Mouse (Mus musculus) embryonic facial prominence, embryonic 15.5 days (tissue): Measurements from ENCODE around the gene Sypl. TPM values are rescaled to one million over a fixed set of nuclear protein-coding genes. Genes with fewer than 3 reads are reported as not detected.
"Not testable (repeated sequence)": the region's sequence is repeated elsewhere in the genome, so short reads cannot be mapped to it uniquely, and the experiment has no call there.

Experiments used
- ATAC-seq: fragments of 200-750 bp; cut with Nextera tagmentation; 2 replicates; pipeline ENCODE4 v1.8.0; 2017; ENCODE audit warnings: low read depth, moderate TSS enrichment; ENCODE audit not compliant: insufficient number of reproducible peaks, low FRiP score, low TSS enrichment
- H3K27ac ChIP-seq: fragments of 300-500 bp; sonication (generic); replicated peaks from 2 replicates; pipeline ENCODE4 v1.5.1; 2015; ENCODE audit warnings: mild to moderate bottlenecking, inconsistent platforms
- H3K27me3 ChIP-seq: fragments of 300-500 bp; sonication (generic); 2 replicates; pipeline ENCODE4 v1.6.1; 2015; ENCODE audit warnings: inconsistent platforms
- H3K36me3 ChIP-seq: fragments of 300-500 bp; sonication (generic); 2 replicates; pipeline ENCODE4 v1.6.1; 2015; ENCODE audit warnings: mild to moderate bottlenecking, inconsistent platforms
- H3K4me1 ChIP-seq: fragments of 300-500 bp; sonication (generic); 2 replicates; pipeline ENCODE4 v1.6.1; 2015; ENCODE audit warnings: inconsistent platforms
- H3K4me2 ChIP-seq: fragments of 300-500 bp; sonication (generic); replicated peaks from 2 replicates; pipeline ENCODE4 v1.6.1; 2015; ENCODE audit warnings: mild to moderate bottlenecking, inconsistent platforms
- H3K4me3 ChIP-seq: fragments of 300-500 bp; sonication (generic); replicated peaks from 2 replicates; pipeline ENCODE4 v1.5.1; 2015; ENCODE audit warnings: mild to moderate bottlenecking, inconsistent platforms
- H3K9ac ChIP-seq: fragments of 300-500 bp; sonication (generic); 2 replicates; pipeline ENCODE4 v1.6.1; 2015; ENCODE audit warnings: inconsistent platforms
- H3K9me3 ChIP-seq: fragments of 300-500 bp; sonication (generic); replicated peaks from 2 replicates; pipeline ENCODE4 v1.6.1; 2016; ENCODE audit warnings: inconsistent platforms
- WGBS: fragments of 180-500 bp; shearing (Covaris S2); methylation state at CpG from one replicate; pipeline ENCODE4 v1.1.7; 2015; 5-methylcytosine and 5-hydroxymethylcytosine counted together
- polyA plus RNA-seq: library from polyadenylated mRNA; unstranded; fragments of >200 nt; fragmentation: Nextera tagmentation; extraction: Ambion mirVana; gene quantifications from 2 replicates; pipeline ENCODE4 v1.2.1, GENCODE M21; 2015

Sypl gene
- polyA plus RNA-seq, 1 experiment from 2014 or later, result 106 TPM

DNA sequence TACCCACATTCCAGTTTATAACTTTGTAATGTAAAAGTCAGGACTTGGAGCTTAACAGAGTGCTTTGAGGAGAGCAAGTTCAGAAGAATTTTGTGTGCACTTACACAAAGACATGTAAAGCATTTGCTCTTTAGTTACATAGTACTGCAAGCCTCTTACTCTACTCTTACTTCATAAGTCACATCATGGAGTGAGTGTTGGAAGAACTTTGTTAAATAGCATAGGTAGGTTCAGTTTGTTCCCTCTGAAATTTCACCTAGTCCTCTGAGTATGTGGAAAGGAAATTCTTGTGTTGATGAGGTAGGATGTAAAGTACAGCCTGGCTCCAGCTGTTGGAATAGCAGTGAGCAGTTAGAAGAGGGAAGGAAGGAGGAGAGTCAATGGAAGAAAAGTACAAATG lies 21.2 kb downstream of the Sypl start:
- no peak overlapping the region for H3K4me2 ChIP-seq
- no peaks in the 10 kb centered on the region for H3K27me3 ChIP-seq
- H3K36me3 ChIP-seq, result peaks cover 6% of the 10 kb centered on the region; the same call in 1 of the 2 replicates
- no peak overlapping the region for H3K27ac ChIP-seq
- H3K4me1 ChIP-seq, result no peaks in the 10 kb centered on the region
- H3K4me3 ChIP-seq, result no peak overlapping the region
- H3K9ac ChIP-seq, result no peak overlapping the region
- no peaks in the 10 kb centered on the region for H3K9me3 ChIP-seq
- ATAC-seq, result no peak

DNA sequence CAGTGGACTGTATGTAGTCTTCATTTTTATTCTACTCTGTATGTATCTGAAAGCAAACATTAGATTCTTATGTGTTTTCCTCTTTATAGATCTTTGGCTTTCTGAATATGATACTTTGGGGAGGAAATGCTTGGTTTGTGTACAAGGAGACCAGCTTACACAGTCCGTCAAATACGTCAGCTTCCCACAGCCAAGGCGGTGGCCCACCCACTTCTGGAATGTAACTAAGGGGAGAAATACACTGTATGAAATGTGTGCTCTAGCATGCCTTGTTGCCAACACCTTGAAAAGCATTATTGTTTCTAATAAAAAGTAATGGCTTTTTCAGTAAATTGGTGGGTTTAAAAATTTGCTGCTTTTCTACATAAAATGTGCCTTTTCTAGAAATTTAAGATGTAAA lies 21.8 kb downstream of the Sypl start:
- Histone ChIP-seq H3K27me3 (no peaks in the 10 kb centered on the region), H3K36me3 (0 out of 2 replicates have a peak, but pooled peaks cover 4% of the 10 kb centered on the region), H3K4me1 (no peaks in the 10 kb centered on the region), H3K9me3 (no peaks in the 10 kb centered on the region), H3K4me2 (no peak overlapping the region), H3K4me3 (no peak overlapping the region), H3K9ac (no peak overlapping the region), H3K27ac (no peak overlapping the region)
- no peak for ATAC-seq
- 48% methylated on average over 3 of the region's 3 CpGs for WGBS

DNA sequence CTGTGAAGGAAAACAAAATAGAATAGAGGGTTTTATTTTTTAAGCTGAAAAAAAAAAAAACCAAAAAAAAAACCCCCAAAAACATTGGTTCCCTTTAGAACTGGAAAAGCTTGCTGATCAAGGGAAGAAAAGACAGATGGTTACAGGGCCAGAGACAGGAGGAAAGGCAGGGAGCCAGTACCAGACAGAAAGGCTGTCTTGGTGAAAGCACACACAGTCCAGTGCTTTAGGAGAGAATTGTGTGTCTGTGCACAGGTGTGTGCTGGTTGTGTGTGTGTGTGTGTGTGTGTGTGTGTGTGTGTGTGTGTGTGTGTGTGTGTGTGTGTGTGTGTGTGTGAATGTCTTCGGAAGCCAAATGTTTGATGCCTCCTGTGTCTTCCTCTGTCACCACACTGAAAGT lies 28.9 kb downstream of the Sypl start:
- Histone ChIP-seq H3K4me3 (no peak overlapping the region), H3K27ac (no peak overlapping the region), H3K4me2 (no peak overlapping the region), H3K9me3 (no peaks in the 10 kb centered on the region), H3K9ac (no peak overlapping the region), H3K36me3 (no peaks in the 10 kb centered on the region), H3K4me1 (no peaks in the 10 kb centered on the region), H3K27me3 (no peaks in the 10 kb centered on the region)
- no peak for ATAC-seq
- WGBS, result 80% methylated on average over 1 of the region's 1 CpGs

DNA sequence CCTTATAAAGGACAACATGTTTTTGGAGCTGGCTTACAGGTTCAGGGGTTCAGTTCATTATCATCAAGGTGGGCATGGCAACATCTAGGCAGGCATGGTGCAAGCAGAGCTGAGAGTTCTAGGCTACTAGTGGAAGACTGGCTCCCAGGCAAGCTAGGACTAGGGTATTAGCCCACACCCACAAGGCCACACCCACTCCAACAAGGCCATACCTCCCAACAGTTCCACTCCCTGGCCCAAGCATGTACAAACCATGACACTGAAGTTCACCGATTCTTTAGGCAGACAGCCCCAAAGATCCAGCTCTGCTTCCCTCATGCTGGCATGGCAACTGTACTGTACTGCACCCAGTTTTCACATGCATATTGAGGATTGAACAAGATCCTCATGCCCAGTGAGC lies 29.4 kb downstream of the Sypl start:
- H3K27ac ChIP-seq, result no peak overlapping the region
- H3K4me3 ChIP-seq, result no peak overlapping the region
- ATAC-seq, result no peak
- 91% methylated on average over 1 of the region's 1 CpGs for WGBS
- no peaks in the 10 kb centered on the region for H3K27me3 ChIP-seq
- no peaks in the 10 kb centered on the region for H3K36me3 ChIP-seq
- H3K9me3 ChIP-seq, result no peaks in the 10 kb centered on the region
- no peak overlapping the region for H3K9ac ChIP-seq
- no peak overlapping the region for H3K4me2 ChIP-seq
- H3K4me1 ChIP-seq, result no peaks in the 10 kb centered on the region

DNA sequence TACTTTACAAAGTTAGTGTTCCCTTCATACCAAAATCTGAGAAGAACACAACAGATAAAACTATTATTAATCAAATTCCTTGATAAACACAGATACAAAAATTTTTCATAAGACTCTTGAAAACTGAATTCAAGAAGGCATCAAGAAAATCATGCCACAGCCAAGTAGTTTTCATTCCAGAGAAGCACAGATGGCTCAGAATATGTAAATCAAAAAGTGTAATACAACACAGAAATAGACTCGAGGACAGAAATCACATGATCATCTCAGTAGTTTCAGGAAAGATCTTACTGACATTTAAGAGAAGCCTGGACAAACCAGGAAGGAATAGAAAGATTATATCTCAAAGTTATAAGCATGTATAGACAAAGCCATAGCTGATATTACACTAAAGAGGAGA lies 32.6 kb downstream of the Sypl start:
- no peak for ATAC-seq
- H3K4me2 ChIP-seq, result no peak overlapping the region
- no peaks in the 10 kb centered on the region; the same call in 1 of the 2 replicates for H3K4me1 ChIP-seq
- no peaks in the 10 kb centered on the region for H3K9me3 ChIP-seq
- H3K27me3 ChIP-seq, result no peaks in the 10 kb centered on the region
- H3K27ac ChIP-seq, result no peak overlapping the region
- no peak overlapping the region for H3K4me3 ChIP-seq
- no peak overlapping the region for H3K9ac ChIP-seq
- 34% methylated on average over 1 of the region's 1 CpGs for WGBS
- H3K36me3 ChIP-seq, result no peaks in the 10 kb centered on the region

DNA sequence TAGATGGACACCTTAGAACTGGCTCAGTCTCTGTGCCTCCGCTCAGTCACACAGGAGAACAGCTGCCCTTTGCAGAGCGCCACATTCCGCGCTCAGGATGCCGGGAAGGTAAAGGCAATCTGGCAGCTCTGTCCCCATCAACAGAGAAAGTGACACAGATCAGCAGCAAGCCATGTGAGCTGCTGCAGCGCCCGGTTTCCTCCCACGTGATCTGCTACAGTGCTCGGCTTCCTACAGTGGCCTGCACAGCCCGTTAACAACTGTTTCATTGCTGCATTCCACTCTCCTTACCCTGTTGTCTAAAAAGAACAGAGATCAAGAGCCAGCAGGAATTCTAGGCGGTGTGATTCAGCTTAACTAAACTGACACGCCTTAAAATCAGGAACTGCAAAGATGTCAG lies 36.0 kb downstream of the Sypl start:
- WGBS, result 54% methylated on average over 12 of the region's 12 CpGs
- ATAC-seq, result 0 out of 2 replicates have a peak, but pooled peaks have one; percentile 24

DNA sequence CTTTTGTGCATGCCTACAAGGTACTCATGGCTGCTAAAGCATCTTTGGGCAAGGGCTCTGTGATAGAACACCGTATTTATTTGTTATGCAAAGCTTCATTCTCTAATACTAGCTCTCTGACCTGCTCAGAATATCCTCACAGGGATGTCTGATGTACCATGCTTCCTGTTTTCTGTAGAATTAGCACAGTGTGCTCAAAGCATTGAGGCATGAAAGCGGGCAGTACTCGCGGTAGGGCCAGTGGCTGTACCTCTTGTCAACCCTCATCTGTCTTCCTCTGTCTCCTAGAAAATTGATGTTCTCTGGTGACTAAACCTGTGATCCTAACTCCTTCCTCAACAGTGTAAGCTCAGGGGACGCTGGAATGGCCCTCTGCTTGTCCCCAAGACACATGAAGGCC lies 40.4 kb downstream of the Sypl start:
- no peak overlapping the region for H3K4me2 ChIP-seq
- no peak overlapping the region for H3K27ac ChIP-seq
- no peak for ATAC-seq
- H3K9ac ChIP-seq, result no peak overlapping the region
- no peak overlapping the region for H3K4me3 ChIP-seq
- H3K27me3 ChIP-seq, result no peaks in the 10 kb centered on the region
- peaks cover 6% of the 10 kb centered on the region for H3K4me1 ChIP-seq
- WGBS, result 73% methylated on average over 5 of the region's 5 CpGs
- H3K36me3 ChIP-seq, result no peaks in the 10 kb centered on the region
- H3K9me3 ChIP-seq, result no peaks in the 10 kb centered on the region

More for the DNA sequence above, 36.0 kb downstream of the Sypl start:
- H3K9me3 ChIP-seq, result no peaks in the 10 kb centered on the region
- no peak overlapping the region for H3K4me2 ChIP-seq
- no peaks in the 10 kb centered on the region; the same call in 1 of the 2 replicates for H3K4me1 ChIP-seq
- no peaks in the 10 kb centered on the region for H3K36me3 ChIP-seq
- no peak overlapping the region for H3K4me3 ChIP-seq
- no peak overlapping the region for H3K27ac ChIP-seq
- H3K9ac ChIP-seq, result no peak overlapping the region
- no peaks in the 10 kb centered on the region for H3K27me3 ChIP-seq

GRCm38 (mm10) chr12:32995081-32995834 lies 41.6 kb downstream of the Sypl start:
- WGBS, result 81% methylated on average over 4 of the region's 4 CpGs
- no peak for ATAC-seq

DNA sequence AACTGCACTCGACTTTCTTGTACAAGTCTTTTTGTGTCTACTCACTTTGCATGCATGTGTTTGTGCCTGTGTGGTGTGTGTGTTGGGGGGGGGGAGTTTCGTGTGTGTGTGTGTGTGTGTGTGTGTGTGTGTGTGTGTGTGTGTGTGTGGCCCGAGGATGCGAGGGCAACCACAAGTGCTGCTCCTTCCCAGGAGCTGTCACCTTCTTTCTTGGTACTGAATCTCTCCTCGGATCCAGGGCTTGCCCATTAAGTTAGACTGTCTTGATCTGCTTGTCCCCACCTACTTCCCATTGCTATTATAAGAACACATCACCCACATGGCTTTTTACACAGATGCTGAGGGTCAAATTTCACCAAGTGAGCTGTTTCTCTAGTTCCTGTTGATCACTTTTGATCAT lies 45.1 kb downstream of the Sypl start:
- Histone ChIP-seq H3K9me3 (no peaks in the 10 kb centered on the region), H3K27ac (no peak overlapping the region), H3K27me3 (no peaks in the 10 kb centered on the region), H3K9ac (no peak overlapping the region), H3K4me3 (no peak overlapping the region), H3K36me3 (no peaks in the 10 kb centered on the region), H3K4me2 (no peak overlapping the region), H3K4me1 (peaks cover 9% of the 10 kb centered on the region)
- ATAC-seq, result no peak
- 47% methylated on average over 5 of the region's 5 CpGs for WGBS

More at GRCm38 (mm10) chr12:32995081-32995834, 41.6 kb downstream of the Sypl start:
- H3K36me3 ChIP-seq, result no peaks in the 10 kb centered on the region
- no peak overlapping the region for H3K9ac ChIP-seq
- no peak overlapping the region for H3K4me2 ChIP-seq
- H3K9me3 ChIP-seq, result no peaks in the 10 kb centered on the region
- H3K27ac ChIP-seq, result no peak overlapping the region
- H3K4me1 ChIP-seq, result peaks cover 6% of the 10 kb centered on the region
- H3K4me3 ChIP-seq, result no peak overlapping the region
- H3K27me3 ChIP-seq, result no peaks in the 10 kb centered on the region

DNA sequence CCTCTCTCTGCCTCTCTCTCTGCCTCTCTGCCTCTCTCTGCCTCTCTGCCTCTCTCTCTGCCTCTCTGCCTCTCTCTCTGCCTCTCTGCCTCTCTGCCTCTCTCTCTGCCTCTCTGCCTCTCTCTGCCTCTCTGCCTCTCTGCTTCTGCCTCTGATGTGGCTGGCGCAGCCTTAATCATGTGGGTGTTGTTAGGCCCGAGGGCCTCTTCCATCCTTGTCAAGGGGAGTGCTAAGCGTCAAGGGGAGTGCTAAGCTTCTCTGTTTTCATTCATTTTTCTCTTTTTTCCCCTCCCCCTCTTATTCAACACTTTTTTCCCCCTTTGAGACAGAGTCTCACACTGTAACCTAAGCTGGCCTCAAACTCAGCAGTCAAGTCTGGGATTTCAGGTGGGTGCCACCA lies 46.1 kb downstream of the Sypl start:
- not testable (repeated sequence) for H3K4me3 ChIP-seq
- 18% methylated on average over 3 of the region's 3 CpGs for WGBS

GRCm38 (mm10) chr12:33000402-33000801 lies 46.7 kb downstream of the Sypl start:
- Histone ChIP-seq H3K27ac (no peak overlapping the region), H3K4me2 (no peak overlapping the region), H3K36me3 (no peaks in the 10 kb centered on the region), H3K4me1 (peaks cover 3% of the 10 kb centered on the region; the same call in 1 of the 2 replicates), H3K9me3 (no peaks in the 10 kb centered on the region), H3K4me3 (no peak overlapping the region), H3K9ac (no peak overlapping the region), H3K27me3 (no peaks in the 10 kb centered on the region)
- 64% methylated on average over 4 of the region's 4 CpGs for WGBS
- ATAC-seq, result no peak

More for the DNA sequence above, 46.1 kb downstream of the Sypl start:
- H3K27ac ChIP-seq, H3K27me3 ChIP-seq, H3K9me3 ChIP-seq, H3K4me2 ChIP-seq, H3K4me1 ChIP-seq, H3K36me3 ChIP-seq, ATAC-seq, H3K9ac ChIP-seq: not testable (repeated sequence)
